Mouse (Mus musculus): ENCODE measurements at regions not wholly inside any gene's neighbourhood (a gene's known extent, or its start where the extent isn't known, plus 50 kb on each side); places are given as distances from the start of the nearest gene placed in this dataset.
"Not testable (repeated sequence)": the region's sequence is repeated elsewhere in the genome, so short reads cannot be mapped to it uniquely, and the experiment has no call there.

DNA sequence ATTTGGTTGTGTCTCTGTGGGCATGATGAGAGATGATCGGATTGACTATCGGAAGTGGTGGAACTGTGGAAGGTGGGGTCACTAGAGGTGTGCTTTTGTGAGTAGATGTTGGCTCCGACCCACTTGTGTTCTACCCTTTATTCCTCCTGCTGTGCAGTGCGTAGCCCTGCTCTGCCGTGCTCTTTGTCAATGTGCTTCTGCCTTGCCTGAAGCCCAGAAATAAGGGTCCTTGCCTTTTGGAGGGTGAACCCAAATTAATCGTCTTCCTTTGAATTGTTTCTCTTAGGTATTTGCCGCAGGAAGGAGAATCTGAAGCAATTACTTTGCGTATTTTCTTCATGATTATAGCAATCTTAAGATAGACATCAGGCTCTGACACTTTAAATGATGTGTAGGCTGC is 421.6 kb upstream of the Zfp507 start:
- DNase-seq (ENCODE audit: low read depth, low spot score) = no peak

GRCm38 (mm10) chr7:36218386-36218785 is 415.6 kb upstream of the Zfp507 start:
- no peak for DNase-seq (ENCODE audit: low read depth, low spot score)

DNA sequence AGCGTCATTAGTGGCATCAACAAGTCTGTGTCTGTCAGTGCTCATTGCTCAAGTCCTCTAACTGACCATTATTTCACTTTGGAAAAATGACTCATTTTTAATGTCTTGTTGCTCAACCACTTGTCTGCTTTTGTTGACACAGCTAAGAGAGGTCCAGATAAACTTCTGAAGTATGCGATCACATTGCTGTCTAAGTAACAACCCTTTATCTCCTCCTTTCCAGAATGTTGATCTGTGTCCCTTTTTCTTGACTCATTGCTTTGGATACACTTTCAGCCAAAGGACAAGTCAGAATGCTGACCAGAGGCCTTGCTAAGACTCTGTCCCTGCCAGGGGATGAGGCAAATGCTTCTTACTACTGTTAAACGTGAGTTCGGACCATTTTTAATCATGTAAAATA is 407.2 kb upstream of the Zfp507 start:
- DNase-seq (ENCODE audit: low read depth, low spot score) = peak; percentile 69

DNA sequence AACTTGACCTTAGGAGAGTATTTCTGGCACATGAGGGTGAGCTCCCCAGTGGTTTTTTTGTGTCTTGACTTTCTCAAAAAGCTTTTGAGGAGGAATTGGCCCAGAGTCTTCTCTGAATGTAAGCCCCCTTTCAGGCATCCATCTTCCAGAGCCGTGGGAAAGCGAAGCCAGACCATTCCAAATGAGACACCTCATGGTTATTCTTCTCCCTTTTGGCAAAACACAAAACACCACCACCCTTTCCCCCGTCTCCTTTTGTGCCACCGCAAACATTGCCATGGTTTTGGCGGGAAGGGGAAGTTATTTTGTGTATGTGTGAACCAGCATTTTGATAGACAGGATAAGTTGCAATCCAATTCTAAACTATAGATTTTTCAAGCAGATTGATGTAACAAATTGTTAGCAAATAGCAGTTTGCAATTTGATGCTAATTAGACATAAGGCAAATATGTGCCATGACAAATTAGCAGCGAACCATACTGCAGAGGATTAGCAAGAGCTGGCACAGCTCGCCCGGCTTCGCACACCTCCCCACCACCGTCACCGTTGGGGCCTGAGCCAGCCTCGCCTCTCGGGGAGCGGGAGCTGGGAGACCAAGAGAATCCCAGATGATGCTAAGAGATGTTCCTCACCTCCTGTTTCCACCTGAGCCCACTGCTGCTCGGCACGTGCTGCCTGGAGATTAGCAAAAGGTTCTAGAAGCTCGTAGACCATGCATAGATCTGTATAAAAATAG is 404.9 kb upstream of the Zfp507 start:
- no peak for DNase-seq (ENCODE audit: low read depth, low spot score)

DNA sequence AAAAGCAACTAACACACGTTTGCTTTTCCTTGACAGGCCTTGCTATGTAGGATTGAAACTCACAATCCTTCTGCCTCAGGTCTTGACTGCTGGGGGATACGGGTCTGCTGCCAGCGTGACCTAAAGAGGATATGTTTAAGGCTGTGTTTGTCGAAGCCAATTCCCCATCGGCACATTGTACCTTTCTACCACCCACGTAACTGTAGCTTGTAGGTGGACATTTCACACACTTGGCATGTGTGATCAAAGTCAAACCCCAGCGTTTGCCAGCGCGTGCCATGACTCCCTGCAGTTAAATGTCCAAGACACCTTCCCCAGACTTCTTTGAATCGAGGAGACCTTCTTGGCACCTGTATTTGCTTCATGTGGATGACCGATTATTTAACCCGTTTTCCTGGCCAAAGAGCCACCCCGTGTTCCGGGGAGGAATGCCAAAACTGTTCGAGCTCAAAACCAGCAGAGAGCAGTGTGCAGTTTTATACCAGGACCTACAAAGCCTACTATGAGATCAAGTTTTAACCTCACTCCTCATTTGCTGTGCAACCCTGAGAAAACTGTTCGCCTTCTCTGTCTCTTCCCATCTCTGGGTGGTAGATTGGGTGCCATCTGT is 395.4 kb upstream of the Zfp507 start:
- DNase-seq (ENCODE audit: low read depth, low spot score) = no peak

GRCm38 (mm10) chr7:36196154-36196720 is 393.4 kb upstream of the Zfp507 start:
- DNase-seq (ENCODE audit: low read depth, low spot score) = no peak

DNA sequence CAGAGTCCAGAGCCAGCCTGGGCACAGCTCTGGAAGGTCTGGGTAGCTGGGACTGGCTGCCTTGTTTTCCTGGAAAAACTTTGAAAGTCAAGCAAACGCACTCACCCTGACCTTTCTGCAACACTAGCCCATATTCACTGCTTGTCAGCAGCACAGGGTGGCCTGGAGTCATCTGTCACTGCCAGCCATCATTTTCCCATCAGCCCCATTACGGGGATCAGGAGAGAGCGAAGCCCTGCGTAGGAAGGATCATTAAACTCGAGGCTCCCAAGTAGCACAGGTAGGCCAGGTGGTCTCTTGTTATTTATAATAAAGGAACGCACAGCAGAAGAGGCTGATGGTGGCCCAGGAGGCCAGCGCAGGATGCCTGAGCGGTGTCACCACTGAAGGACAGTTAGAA is 389.8 kb upstream of the Zfp507 start:
- no peak for DNase-seq (ENCODE audit: low read depth, low spot score)

DNA sequence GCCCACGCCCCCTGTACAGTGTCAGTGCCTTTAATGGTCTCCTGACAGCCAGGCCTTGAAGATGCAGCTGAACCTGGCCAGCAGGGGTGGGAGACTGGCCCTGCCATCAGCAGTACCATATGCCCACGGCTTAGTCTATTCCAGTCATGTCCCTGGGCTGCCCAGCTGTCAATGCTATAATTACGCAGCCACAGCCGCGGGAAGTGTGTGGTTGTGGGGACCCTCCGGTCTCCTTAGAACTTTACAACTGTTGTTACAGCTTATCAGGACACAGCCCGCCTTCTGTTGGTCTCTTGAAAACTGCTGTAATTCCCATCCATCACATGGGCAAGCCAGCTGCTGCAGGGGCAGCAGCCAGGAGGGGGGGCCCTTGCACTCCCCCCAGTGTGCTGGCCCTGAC is 375.1 kb upstream of the Zfp507 start:
- DNase-seq (ENCODE audit: low read depth, low spot score) = no peak

DNA sequence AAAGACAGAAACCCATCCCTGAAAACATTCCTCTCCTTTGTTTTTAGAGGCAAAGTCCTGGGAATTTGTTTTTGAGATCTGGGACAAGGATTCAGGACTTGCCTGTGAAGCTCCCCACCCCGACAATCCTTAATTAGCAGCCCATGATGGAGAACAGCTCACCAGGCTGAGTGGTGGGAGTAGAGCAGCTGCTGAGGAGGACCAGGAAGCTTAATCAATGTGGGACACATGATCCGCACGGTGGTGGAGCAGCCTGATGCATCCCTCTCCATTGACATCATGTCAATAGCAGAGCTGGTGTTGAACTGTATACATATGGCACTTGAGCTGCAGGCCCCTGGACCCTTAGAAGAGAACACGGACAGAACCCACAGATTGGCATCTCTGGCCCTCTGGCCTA is 372.5 kb upstream of the Zfp507 start:
- no peak for DNase-seq (ENCODE audit: low read depth, low spot score)

DNA sequence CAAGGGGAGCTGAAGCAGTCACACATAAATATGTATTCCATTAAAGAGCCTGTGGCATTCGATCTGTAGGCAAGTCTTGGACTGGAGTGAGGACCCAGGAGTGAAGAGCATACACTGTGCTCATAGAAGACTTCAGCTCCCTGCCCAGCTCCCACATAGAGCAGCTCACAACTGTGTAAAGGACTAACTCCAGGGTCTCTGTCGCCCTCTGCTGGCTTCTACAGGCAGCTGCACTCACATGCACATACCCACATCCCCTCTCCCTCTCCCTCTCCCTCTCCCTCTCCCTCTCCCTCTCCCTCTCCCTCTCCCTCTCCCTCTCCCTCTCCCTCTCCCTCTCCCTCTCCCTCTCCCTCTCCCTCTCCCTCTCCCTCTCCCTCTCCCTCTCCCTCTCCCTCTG is 369.7 kb upstream of the Zfp507 start:
- DNase-seq (ENCODE audit: low read depth, low spot score) = not testable (repeated sequence)

GRCm38 (mm10) chr7:36157270-36157945 is 354.6 kb upstream of the Zfp507 start:
- no peak for DNase-seq (ENCODE audit: low read depth, low spot score)

GRCm38 (mm10) chr7:36156595-36156994 is 353.8 kb upstream of the Zfp507 start:
- no peak for DNase-seq (ENCODE audit: low read depth, low spot score)

DNA sequence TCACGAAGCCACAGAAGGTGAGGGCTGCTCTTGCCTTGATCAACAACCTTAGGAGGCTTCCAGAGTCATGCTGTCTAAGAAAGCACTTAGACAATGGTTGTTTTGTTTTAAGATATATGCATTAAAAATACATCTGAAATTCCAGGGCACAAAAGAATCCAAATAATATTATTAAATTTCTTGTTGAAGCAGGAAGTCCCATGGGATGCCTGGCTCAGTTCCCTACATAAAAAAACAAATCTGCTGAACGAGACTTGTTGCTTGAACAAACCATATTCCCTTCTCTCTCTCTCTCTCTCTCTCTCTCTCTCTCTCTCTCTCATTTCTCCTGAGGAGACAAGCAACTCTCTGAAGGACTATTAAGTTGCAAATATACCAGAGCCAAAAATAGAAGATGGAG is 352.8 kb upstream of the Zfp507 start:
- no peak for DNase-seq (ENCODE audit: low read depth, low spot score)

DNA sequence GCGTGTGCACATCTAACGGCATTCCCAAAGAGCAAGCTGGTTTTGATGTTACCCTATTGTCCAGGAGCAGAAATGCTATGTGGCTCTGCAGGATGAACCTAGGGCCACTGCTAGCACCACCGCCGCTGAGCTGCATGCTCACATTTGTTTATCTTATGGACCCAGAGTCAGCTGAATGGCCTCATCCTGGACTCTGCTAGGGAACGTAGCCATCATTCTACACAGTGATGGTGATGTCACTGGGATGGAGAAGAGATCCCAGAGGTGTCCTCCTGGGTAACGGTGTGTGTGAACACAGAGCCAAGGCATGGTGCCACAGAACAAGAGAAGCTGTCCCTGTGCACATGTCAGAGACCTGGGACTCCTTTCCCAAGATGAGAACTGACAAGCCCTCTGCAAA is 352.4 kb upstream of the Zfp507 start:
- no peak for DNase-seq (ENCODE audit: low read depth, low spot score)

DNA sequence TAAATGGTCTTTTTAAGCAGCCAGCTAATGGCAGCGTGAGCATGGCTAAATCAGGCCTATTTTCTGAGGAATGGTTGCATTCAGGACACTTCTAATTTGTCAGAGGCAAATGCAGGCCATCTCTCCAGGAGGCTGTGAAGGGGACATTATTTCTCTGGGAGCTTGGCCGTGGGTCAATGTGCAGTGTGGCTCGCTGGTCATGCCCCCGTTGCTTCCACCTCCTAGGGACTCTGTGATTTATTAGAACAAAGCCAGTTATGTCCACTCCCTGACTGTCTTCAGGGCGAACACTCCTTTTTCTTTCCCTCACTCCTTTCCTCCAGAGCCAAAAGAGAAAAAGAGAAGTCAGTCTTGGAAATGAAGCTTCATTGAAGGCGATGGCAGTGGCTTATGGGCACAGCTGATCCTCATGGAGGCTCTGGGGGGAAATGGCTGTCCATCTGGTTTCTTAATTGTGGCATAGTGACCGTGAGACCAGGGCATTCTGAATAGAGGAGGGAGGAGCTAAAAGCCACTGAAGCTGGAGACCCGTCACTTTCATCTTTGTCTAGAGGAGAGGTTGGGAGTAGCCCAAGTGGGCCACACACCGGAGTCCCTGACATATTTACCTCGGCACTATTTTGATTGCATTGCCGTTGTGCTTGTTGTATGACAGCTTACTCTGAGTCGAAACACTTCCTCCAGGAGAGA is 348.2 kb upstream of the Zfp507 start:
- no peak for DNase-seq (ENCODE audit: low read depth, low spot score)

- no peak for DNase-seq (ENCODE audit: low read depth, low spot score)
These were observed 333.8 kb upstream of the Zfp507 start for GRCm38 (mm10) chr7:36136571-36136970.

DNA sequence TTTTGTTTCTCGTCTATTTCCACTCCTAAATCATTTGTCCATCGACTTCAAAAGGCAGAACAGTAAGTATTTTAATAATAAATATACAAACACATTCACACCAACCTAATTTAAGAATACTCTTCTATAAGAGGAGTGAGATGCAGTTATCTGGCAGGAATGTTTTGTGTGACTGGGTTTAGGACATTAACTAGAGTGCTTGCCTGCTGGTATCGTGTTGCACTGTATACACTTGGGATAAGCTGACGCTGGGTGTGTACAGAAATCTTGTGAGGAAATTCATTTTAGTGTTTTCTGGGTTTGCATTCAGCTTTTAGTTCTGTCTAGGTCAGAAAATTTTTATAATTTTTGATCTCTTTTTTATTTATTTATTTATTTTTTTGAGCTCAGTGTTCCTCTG is 331.8 kb upstream of the Zfp507 start:
- DNase-seq (ENCODE audit: low read depth, low spot score) = no peak

- DNase-seq (ENCODE audit: low read depth, low spot score) = peak; percentile 11
These were observed 330.9 kb upstream of the Zfp507 start for GRCm38 (mm10) chr7:36133658-36134143.

DNA sequence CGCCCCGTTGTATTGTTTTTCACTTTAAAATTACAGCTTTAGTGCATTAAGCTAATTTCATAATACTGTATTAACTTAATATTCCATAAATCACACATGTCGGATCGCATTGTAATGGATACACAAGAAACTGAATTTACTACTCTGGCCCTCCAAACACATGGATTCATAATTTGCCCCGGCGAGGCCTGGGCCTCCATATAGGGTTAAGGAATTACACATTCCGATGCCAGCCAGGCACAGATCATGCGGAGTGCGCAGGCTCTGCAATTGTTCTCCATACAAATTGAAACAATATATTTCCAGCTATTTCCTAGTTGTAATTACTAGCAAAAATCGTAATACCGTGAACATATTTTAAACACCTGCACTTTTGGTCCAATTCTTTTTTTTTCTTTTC is 330.2 kb upstream of the Zfp507 start:
- DNase-seq (ENCODE audit: low read depth, low spot score) = no peak

DNA sequence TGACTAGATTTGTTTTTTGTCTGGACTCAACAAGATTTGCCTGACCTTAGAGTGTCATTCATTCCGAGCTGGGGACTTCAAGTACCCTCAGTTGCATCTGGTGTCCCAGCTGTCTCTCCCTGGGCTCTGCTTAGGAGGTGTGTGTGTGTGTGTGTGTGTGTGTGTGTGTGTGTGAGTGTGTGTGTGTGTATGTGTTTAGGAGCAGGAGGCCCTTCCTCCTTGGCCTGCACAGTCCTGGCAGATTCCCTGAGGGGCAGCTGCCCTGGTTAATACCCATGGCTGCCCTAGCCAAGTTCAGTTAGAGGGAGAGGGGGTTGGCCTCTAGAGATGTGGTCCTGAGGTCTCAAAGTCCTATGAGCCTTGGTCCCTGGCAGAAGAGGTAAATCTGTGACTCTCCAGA is 329.8 kb upstream of the Zfp507 start:
- peak; percentile 7 for DNase-seq (ENCODE audit: low read depth, low spot score)

DNA sequence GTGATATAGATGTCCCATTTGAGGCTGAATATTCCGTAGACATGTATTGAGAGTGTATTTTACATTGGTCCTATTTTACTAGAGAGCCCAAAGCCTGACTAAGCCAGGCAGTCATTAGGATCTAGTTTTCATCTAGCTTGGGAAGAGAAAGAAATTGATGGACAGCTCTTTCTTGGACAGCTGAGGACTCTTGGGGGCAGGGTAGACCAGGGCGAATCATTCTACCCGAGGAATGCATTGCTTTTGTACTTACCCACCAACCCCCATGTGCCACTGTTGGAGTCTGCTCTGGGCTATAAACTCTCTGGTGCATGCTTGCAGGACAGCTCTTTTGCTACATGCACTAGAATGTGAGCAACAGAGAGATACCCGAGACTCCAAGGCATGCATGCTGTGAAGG is 294.3 kb upstream of the Zfp507 start:
- DNase-seq (ENCODE audit: low read depth, low spot score) = no peak

Data from skeletal muscle tissue, adult 2 months (tissue).